Mouse (Mus musculus) left cerebral cortex, adult 18-20 months (tissue): ENCODE data around the gene Ddx24. TPM values are rescaled to one million over a fixed set of nuclear protein-coding genes. Genes with fewer than 3 reads are reported as not detected.

Source experiments
- total RNA-seq, 2 experiments: library from RNA; stranded (reverse); gene quantifications; 2 replicates each; pipeline ENCODE4 v1.2.3; 2021

The Ddx24 gene
- total RNA-seq, 2 experiments from 2014 or later, result 235 to 238 TPM

Other genes with a start within 250 kb of the Ddx24 start
- 1 to 10 TPM; 4.6 to 6.8 TPM for gene Prima1, start 183.7 kb downstream of the Ddx24 start, total RNA-seq
- gene Fam181a, start 114.9 kb downstream of the Ddx24 start, total RNA-seq, result 1 to 10 TPM; 2.9 to 4.6 TPM
- gene Asb2, start 69.8 kb downstream of the Ddx24 start, total RNA-seq, result 1 to 10 TPM; 3.2 to 3.5 TPM
- 10 to 100 TPM; 32.7 to 38.9 TPM for gene Otub2, start 37.1 kb downstream of the Ddx24 start, total RNA-seq
- 1 to 10 TPM; 3.0 to 3.9 TPM for gene 9330161L09Rik, start 18.0 kb downstream of the Ddx24 start, total RNA-seq
- gene Ifi27, start 8.4 kb upstream of the Ddx24 start, total RNA-seq, result 10 to 100 TPM; 85.7 to 89.8 TPM
- 1 to 10 TPM; 4.3 TPM for gene Ifi27l2a, start 17.9 kb upstream of the Ddx24 start, total RNA-seq
- not detected for gene Ifi27l2b, start 31.4 kb upstream of the Ddx24 start, total RNA-seq
- 10 to 100 TPM; 26.7 to 28.5 TPM for gene Ppp4r4, start 106.5 kb upstream of the Ddx24 start, total RNA-seq
- not detected for gene Serpina10, start 205.6 kb upstream of the Ddx24 start, total RNA-seq
- gene Serpina6, start 231.4 kb upstream of the Ddx24 start, total RNA-seq, result not detected